Mouse (Mus musculus): Measurements from ENCODE around the gene D330020A13Rik.

GRCm38 (mm10) chr6:120262886-120263531 is 31.2 kb upstream of the D330020A13Rik start:
- TF ChIP-seq EP300 (IDR thresholded peaks at IDR 0.05) (no peak), CTCF (IDR thresholded peaks at IDR 0.05) (no peak)

Measured in lung, postnatal 0 days (tissue).